ENCODE assay signal across 11 mouse cellular contexts in the genomic region with DNA sequence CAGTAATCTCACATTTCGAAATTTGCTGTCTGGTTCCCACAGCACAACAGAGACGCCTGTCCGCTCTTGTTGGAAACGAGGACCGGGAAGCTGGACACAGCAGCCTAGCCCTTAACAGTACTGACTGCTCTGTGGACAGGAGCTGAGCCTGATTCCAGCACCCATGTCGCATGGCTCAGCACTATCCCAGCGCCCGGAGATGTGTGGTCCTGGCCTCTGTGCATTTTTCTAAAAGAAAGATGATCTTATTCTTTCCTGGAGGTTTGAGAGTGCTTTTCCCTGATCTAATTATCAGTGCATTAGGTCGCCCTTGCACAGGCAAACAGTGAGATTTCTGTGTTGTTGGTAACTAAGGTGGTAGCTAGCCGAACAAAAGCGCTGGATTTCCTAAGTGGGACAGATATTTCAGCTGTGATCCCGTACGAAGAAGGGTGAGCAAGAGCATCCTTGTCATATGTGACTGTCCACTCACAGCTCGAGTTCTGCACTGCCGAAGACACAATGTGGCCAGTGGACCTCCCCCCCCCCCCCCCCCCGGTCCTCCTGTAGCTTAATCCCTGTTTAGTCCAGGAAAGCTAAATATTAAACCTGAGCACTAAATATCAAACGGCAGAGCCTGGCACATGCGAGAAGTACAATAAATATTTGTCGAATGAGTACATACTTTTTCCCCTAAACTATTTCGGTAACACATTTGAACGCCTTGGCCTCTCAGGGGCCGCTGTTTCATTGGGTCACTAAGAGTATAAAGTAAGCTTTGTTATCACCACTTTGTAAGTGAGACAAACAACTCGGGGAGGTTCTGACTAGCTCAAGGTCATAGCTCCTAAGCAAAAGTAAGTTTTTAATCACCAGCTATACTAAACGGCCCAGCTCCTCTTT.
DNase-seq lines count a peak whose midpoint lies in the region; ATAC-seq and TF ChIP-seq lines count a peak whose summit lies in the region.
"Had no signal": no experiment of that assay in that cellular context is flagged by ENCODE, and none has a peak within 500 bp of the region (broad histone marks: within the 10 kb centered on the region; RNA-seq: fewer than 3 reads in every experiment).

No protein-coding gene starts in this region.

- ATAC-seq in heart, embryonic 11.5 days (replicated peaks; ENCODE audit: insufficient number of reproducible peaks, low FRiP score, low TSS enrichment): no peak
- ATAC-seq in kidney, postnatal 0 days (replicated peaks; ENCODE audit: low FRiP score, low read depth): no peak
- ATAC-seq in neural tube, embryonic 13.5 days (ENCODE audit: low read depth): no peak
- ATAC-seq in stomach, embryonic 15.5 days (ENCODE audit: insufficient read depth, low FRiP score, low read depth): peak; percentile 74

- TF ChIP-seq CTCF in kidney, postnatal 0 days (IDR thresholded peaks at IDR 0.05; ENCODE audit: low read depth): no peak

- H3K27me3 ChIP-seq in heart, embryonic 11.5 days (ENCODE audit: control insufficient read depth, insufficient read depth, low read length): no peaks in the 10 kb centered on the region
- no peaks in the 10 kb centered on the region for H3K27me3 ChIP-seq in kidney, postnatal 0 days (ENCODE audit: insufficient read depth, low read length)
- no peaks in the 10 kb centered on the region for H3K27me3 ChIP-seq in neural tube, embryonic 13.5 days
- no peaks in the 10 kb centered on the region for H3K27me3 ChIP-seq in stomach, embryonic 15.5 days (replicated peaks)

- H3K36me3 ChIP-seq in heart, embryonic 11.5 days (ENCODE audit: control insufficient read depth, insufficient read depth, low read length): peaks cover 5% of the 10 kb centered on the region; the same call in 1 of the 2 replicates
- peaks cover 9% of the 10 kb centered on the region; the same call in 1 of the 2 replicates for H3K36me3 ChIP-seq in kidney, postnatal 0 days (ENCODE audit: insufficient read depth, low read length)
- peaks cover 17% of the 10 kb centered on the region for H3K36me3 ChIP-seq in neural tube, embryonic 13.5 days
- no peaks in the 10 kb centered on the region; the same call in 1 of the 2 replicates for H3K36me3 ChIP-seq in stomach, embryonic 15.5 days

- 64% methylated on average over 24 of the region's 24 CpGs for WGBS in heart, embryonic 11.5 days (ENCODE audit: insufficient replicate concordance)
- WGBS in kidney, postnatal 0 days: 54% methylated on average over 24 of the region's 24 CpGs
- WGBS in neural tube, embryonic 13.5 days: 81% methylated on average over 24 of the region's 24 CpGs
- 44% methylated on average over 24 of the region's 24 CpGs for WGBS in stomach, embryonic 15.5 days

- no peak overlapping the region for H3K4me3 ChIP-seq in heart, embryonic 11.5 days (ENCODE audit: low read depth, low read length)
- H3K4me3 ChIP-seq in kidney, postnatal 0 days (replicated peaks; ENCODE audit: low read depth, low read length): no peak overlapping the region
- H3K4me3 ChIP-seq in neural tube, embryonic 13.5 days: no peak overlapping the region
- H3K4me3 ChIP-seq in stomach, embryonic 15.5 days (replicated peaks): no peak overlapping the region
- H3K4me3 ChIP-seq: myocyte had no signal

- peaks cover 20% of the 10 kb centered on the region for H3K4me1 ChIP-seq in heart, embryonic 11.5 days (ENCODE audit: control insufficient read depth, insufficient read depth, low read length)
- H3K4me1 ChIP-seq in kidney, postnatal 0 days (replicated peaks; ENCODE audit: insufficient read depth, low read length): 0 out of 2 replicates have a peak, but pooled peaks cover 11% of the 10 kb centered on the region
- peaks cover 55% of the 10 kb centered on the region for H3K4me1 ChIP-seq in neural tube, embryonic 13.5 days (replicated peaks)
- H3K4me1 ChIP-seq in stomach, embryonic 15.5 days: peaks cover 29% of the 10 kb centered on the region

- H3K9ac ChIP-seq in heart, embryonic 11.5 days (ENCODE audit: low read depth, low read length): 0 out of 2 replicates have a peak overlapping the region, but pooled peaks have one; percentile 18
- H3K9ac ChIP-seq in kidney, postnatal 0 days (ENCODE audit: low read depth, low read length): no peak overlapping the region
- no peak overlapping the region for H3K9ac ChIP-seq in neural tube, embryonic 13.5 days
- no peak overlapping the region for H3K9ac ChIP-seq in stomach, embryonic 15.5 days

- intact Hi-C loops in heart, postnatal 25 days (cut with DNase I): no loop called here

- no peak overlapping the region for H3K4me2 ChIP-seq in heart, embryonic 11.5 days
- H3K4me2 ChIP-seq in kidney, postnatal 0 days (ENCODE audit: low read length): no peak overlapping the region
- H3K4me2 ChIP-seq in neural tube, embryonic 13.5 days: no peak overlapping the region
- no peak overlapping the region for H3K4me2 ChIP-seq in stomach, embryonic 15.5 days

- peak overlapping the region; percentile 43 for H3K27ac ChIP-seq in heart, embryonic 11.5 days (ENCODE audit: low read depth, low read length)
- H3K27ac ChIP-seq in kidney, postnatal 0 days: peak overlapping the region; percentile 31
- peak overlapping the region; percentile 24; the same call in 1 of the 2 replicates for H3K27ac ChIP-seq in neural tube, embryonic 13.5 days (replicated peaks)
- peak overlapping the region; percentile 78 for H3K27ac ChIP-seq in stomach, embryonic 15.5 days

- H3K9me3 ChIP-seq in heart, embryonic 11.5 days (replicated peaks; ENCODE audit: control insufficient read depth, low read length): no peaks in the 10 kb centered on the region
- H3K9me3 ChIP-seq in kidney, postnatal 0 days (replicated peaks; ENCODE audit: low read length): no peaks in the 10 kb centered on the region
- H3K9me3 ChIP-seq in neural tube, embryonic 13.5 days: no peaks in the 10 kb centered on the region
- no peaks in the 10 kb centered on the region for H3K9me3 ChIP-seq in stomach, embryonic 15.5 days

- DNase-seq in heart, postnatal 25 days (ENCODE audit: low spot score): no peak
- no peak for DNase-seq in kidney, postnatal 0 days (ENCODE audit: low spot score)
- DNase-seq in kidney, adult 9 months: no peak
- no peak for DNase-seq in neural tube, embryonic 10.5 days (ENCODE audit: extremely low spot score, low spot score)
- DNase-seq in left cerebral cortex, adult 11 months (ENCODE audit: low spot score): no peak
- DNase-seq: adrenal gland, postnatal 14 days; cerebellum, adult 11 months had no signal

Comparison
In these comparisons a context has a peak if more than half of its experiments do, and no peak if none do; other contexts are left out.
1. H3K27ac ChIP-seq: peak in every context shown above with its lines; median percentile 78 in stomach, embryonic 15.5 days; 43 in heart, embryonic 11.5 days; 31 in kidney, postnatal 0 days; 24 in neural tube, embryonic 13.5 days.